Mouse (Mus musculus): ENCODE measurements around the gene Armc3. TPM values are rescaled to one million over a fixed set of nuclear protein-coding genes. Genes with fewer than 3 reads are reported as not detected.
A peak's percentile ranks its signal among the peaks of the same experiment; 100 is the strongest.

Gene Armc3
- polyA plus RNA-seq, 1 experiment: not detected

DNA sequence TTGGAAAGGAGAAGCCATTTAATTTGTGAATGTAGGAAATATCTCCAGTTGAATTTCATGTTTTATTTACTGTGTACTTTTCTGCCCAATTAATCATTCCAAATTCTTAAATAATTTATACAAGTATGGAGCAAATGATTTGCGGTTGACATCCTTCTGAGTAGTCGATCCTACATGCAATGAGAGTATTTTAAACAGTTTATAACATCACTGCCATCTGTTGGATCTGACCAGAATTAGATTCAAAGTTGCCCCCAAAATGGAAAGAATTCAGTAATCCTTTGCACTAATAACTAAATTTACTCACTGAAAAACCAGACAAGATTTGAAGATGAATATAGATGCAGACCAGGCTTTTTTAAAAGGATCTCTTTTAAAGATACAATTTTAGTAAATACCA lies 75.5 kb downstream of the Armc3 start:
- Histone ChIP-seq H3K9me3 (replicated peaks; ENCODE audit: control insufficient read depth, insufficient read depth, low read length, poor library complexity, severe bottlenecking) (no peaks in the 10 kb centered on the region), H3K36me3 (ENCODE audit: control insufficient read depth, insufficient read depth, low read length, poor library complexity, severe bottlenecking) (no peaks in the 10 kb centered on the region), H3K27ac (ENCODE audit: insufficient read depth, low read length) (no peak overlapping the region), H3K27me3 (ENCODE audit: control insufficient read depth, insufficient read depth, low read length, poor library complexity, severe bottlenecking) (no peaks in the 10 kb centered on the region; the same call in 1 of the 2 replicates), H3K4me3 (ENCODE audit: low read depth, low read length) (no peak overlapping the region), H3K9ac (ENCODE audit: low read depth, poor library complexity, severe bottlenecking) (no peak overlapping the region), H3K4me1 (ENCODE audit: control insufficient read depth, insufficient read depth, low read length) (no peaks in the 10 kb centered on the region)
- TF ChIP-seq CTCF (IDR thresholded peaks at IDR 0.05; ENCODE audit: low read depth, low read length) (no peak), EP300 (IDR thresholded peaks at IDR 0.05; ENCODE audit: insufficient read depth, low read depth, low read length) (no peak), POLR2A (IDR thresholded peaks at IDR 0.05; ENCODE audit: insufficient read depth, low read length) (no peak)

DNA sequence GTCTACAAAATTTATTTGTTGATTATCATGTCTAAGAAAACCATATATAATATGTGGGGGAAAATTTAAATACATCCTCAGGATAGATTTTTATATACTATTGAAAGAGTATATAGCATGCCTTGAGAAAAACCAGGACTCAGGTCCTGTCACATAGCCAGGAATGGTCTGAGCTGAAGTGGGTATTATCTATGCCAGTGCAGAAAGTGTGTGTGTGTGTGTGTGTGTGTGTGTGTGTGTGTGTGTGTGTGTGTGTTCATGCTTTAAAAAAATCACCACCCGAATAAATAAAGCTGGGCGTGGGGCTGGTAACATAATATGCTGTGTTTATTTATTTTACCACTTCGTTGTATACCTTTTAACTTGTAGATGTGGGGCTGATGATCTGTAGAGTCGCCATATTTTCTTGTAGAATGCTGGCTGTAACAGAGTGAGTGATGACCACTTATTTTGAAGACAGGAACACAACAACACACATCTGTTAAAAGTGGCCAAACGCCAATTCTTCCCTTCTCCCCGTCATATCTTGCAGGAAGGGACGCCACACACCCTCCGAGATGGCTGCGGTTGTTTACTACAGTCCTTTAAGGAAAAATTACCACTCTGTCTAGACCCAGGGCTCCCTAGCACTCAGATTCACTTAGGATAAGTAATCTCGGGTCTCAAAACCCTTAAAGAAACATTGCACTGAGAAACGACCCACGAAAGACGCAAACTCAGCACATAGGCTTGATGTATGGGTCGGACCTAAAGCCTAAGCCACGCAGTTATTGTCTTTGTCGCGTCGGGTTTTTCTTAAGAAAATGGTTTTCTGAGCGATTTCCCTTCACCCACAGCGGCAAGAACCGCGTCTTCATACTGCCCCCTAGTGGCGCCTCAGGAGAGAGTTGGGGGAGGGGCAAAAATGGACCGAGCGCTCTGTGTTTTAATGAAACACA lies 76.8 kb downstream of the Armc3 start:
- Histone ChIP-seq H3K9me3 (replicated peaks; ENCODE audit: control insufficient read depth, insufficient read depth, low read length, poor library complexity, severe bottlenecking) (no peaks in the 10 kb centered on the region), H3K27me3 (ENCODE audit: control insufficient read depth, insufficient read depth, low read length, poor library complexity, severe bottlenecking) (no peaks in the 10 kb centered on the region; the same call in 1 of the 2 replicates), H3K9ac (ENCODE audit: low read depth, poor library complexity, severe bottlenecking) (no peak overlapping the region), H3K4me1 (ENCODE audit: control insufficient read depth, insufficient read depth, low read length) (no peaks in the 10 kb centered on the region), H3K36me3 (ENCODE audit: control insufficient read depth, insufficient read depth, low read length, poor library complexity, severe bottlenecking) (no peaks in the 10 kb centered on the region), H3K4me3 (ENCODE audit: low read depth, low read length) (peak overlapping the region; percentile 77), H3K27ac (ENCODE audit: insufficient read depth, low read length) (no peak overlapping the region)
- TF ChIP-seq EP300 (IDR thresholded peaks at IDR 0.05; ENCODE audit: insufficient read depth, low read depth, low read length) (no peak), POLR2A (IDR thresholded peaks at IDR 0.05; ENCODE audit: insufficient read depth, low read length) (no peak), CTCF (IDR thresholded peaks at IDR 0.05; ENCODE audit: low read depth, low read length) (peak; percentile 70)

DNA sequence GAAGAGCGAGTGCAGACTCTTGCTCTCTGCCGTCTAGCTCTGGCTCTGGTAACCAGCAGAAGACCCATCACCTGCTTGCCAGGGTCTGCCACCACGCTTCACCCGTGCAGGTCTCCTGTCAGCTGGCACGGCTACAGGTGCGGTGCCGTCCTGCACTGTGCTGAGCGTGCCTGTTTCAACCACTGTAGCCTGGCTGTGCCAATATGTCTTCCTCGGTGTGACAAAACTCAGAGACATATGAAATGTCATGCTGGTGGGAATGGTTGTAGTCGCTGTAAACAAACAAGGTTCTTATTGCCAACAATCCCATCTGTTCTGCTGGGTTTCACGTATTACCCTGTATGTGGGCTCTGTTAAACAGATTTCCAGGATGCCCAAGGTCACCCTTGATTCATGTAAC lies 81.2 kb downstream of the Armc3 start:
- no peak overlapping the region for H3K4me3 ChIP-seq (ENCODE audit: low read depth, low read length)
- H3K27ac ChIP-seq (ENCODE audit: insufficient read depth, low read length): no peak overlapping the region
- no peaks in the 10 kb centered on the region for H3K4me1 ChIP-seq (ENCODE audit: control insufficient read depth, insufficient read depth, low read length)
- no peaks in the 10 kb centered on the region for H3K27me3 ChIP-seq (ENCODE audit: control insufficient read depth, insufficient read depth, low read length, poor library complexity, severe bottlenecking)
- H3K9ac ChIP-seq (ENCODE audit: low read depth, poor library complexity, severe bottlenecking): no peak overlapping the region
- H3K36me3 ChIP-seq (ENCODE audit: control insufficient read depth, insufficient read depth, low read length, poor library complexity, severe bottlenecking): no peaks in the 10 kb centered on the region
- TF ChIP-seq POLR2A (IDR thresholded peaks at IDR 0.05; ENCODE audit: insufficient read depth, low read length): no peak
- TF ChIP-seq EP300 (IDR thresholded peaks at IDR 0.05; ENCODE audit: insufficient read depth, low read depth, low read length): no peak
- TF ChIP-seq CTCF (IDR thresholded peaks at IDR 0.05; ENCODE audit: low read depth, low read length): no peak
- no peaks in the 10 kb centered on the region for H3K9me3 ChIP-seq (replicated peaks; ENCODE audit: control insufficient read depth, insufficient read depth, low read length, poor library complexity, severe bottlenecking)

DNA sequence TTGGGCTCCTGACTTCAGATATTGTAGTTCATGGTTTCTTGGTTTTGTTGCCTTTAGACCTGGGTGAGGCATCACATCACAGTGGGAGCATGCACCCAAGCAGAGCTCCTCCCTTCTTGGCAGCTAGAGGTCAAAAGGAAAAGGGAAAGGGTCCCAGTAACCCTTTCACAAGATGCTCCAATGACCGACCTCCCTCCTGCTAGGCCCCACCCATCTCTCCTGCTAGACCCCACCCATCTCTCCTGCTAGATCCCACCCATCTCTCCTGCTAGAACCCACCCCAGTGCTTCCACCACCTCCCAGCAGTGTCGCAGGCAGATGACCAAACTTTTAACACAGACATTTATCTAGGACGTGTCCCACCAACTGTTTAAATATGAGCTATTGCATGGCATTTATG lies 93.3 kb downstream of the Armc3 start:
- TF ChIP-seq POLR2A (IDR thresholded peaks at IDR 0.05; ENCODE audit: insufficient read depth, low read length) (no peak), CTCF (IDR thresholded peaks at IDR 0.05; ENCODE audit: low read depth, low read length) (no peak), EP300 (IDR thresholded peaks at IDR 0.05; ENCODE audit: insufficient read depth, low read depth, low read length) (no peak)
- H3K9me3 ChIP-seq (replicated peaks; ENCODE audit: control insufficient read depth, insufficient read depth, low read length, poor library complexity, severe bottlenecking): no peaks in the 10 kb centered on the region
- no peak overlapping the region for H3K9ac ChIP-seq (ENCODE audit: low read depth, poor library complexity, severe bottlenecking)
- no peaks in the 10 kb centered on the region for H3K4me1 ChIP-seq (ENCODE audit: control insufficient read depth, insufficient read depth, low read length)
- no peak overlapping the region for H3K27ac ChIP-seq (ENCODE audit: insufficient read depth, low read length)
- no peaks in the 10 kb centered on the region for H3K36me3 ChIP-seq (ENCODE audit: control insufficient read depth, insufficient read depth, low read length, poor library complexity, severe bottlenecking)
- H3K4me3 ChIP-seq (ENCODE audit: low read depth, low read length): no peak overlapping the region
- 0 out of 2 replicates have a peak, but pooled peaks cover 1% of the 10 kb centered on the region for H3K27me3 ChIP-seq (ENCODE audit: control insufficient read depth, insufficient read depth, low read length, poor library complexity, severe bottlenecking)

DNA sequence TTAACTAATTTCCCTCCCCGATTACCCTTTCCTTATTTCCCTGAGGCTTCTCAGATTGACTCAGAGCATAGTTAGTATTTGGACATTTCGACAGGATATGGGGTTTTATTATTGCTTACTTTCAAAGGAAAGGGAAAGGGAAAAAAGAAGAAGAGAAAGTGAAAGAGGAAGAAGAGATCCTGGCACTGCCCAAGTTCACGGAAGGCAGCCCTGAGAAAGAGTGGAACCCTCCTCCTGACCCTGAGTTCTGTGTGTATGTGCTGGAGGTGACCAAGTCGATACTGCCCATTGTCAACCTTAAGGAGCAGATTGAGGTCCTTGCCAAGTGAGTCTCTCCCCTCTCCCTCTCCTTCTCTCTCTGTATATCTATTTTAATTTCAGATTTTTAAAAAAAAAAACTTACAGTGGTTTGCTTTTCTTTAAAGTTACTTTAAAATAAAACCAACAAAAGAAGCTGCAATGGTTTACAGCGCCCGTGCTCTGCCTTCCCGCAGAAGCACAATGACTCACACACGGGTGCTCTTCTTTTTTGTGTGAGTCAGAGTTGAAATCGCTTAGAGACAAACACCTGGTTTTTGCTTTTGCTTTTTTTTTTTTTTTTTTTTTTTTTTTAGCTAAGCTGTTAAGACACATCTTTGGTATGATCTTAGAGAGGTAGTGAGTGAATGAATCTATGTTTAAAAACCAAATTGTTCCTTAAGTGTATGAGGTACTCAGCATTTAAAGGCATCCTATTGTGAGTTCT lies 101.4 kb downstream of the Armc3 start:
- Histone ChIP-seq H3K27me3 (ENCODE audit: control insufficient read depth, insufficient read depth, low read length, poor library complexity, severe bottlenecking) (0 out of 2 replicates have a peak, but pooled peaks cover 1% of the 10 kb centered on the region), H3K4me1 (ENCODE audit: control insufficient read depth, insufficient read depth, low read length) (peaks cover 4% of the 10 kb centered on the region), H3K27ac (ENCODE audit: insufficient read depth, low read length) (no peak overlapping the region), H3K4me3 (ENCODE audit: low read depth, low read length) (no peak overlapping the region), H3K36me3 (ENCODE audit: control insufficient read depth, insufficient read depth, low read length, poor library complexity, severe bottlenecking) (no peaks in the 10 kb centered on the region), H3K9me3 (replicated peaks; ENCODE audit: control insufficient read depth, insufficient read depth, low read length, poor library complexity, severe bottlenecking) (no peaks in the 10 kb centered on the region), H3K9ac (ENCODE audit: low read depth, poor library complexity, severe bottlenecking) (no peak overlapping the region)
- no peak for TF ChIP-seq CTCF (IDR thresholded peaks at IDR 0.05; ENCODE audit: low read depth, low read length)
- no peak for TF ChIP-seq EP300 (IDR thresholded peaks at IDR 0.05; ENCODE audit: insufficient read depth, low read depth, low read length)
- TF ChIP-seq POLR2A (IDR thresholded peaks at IDR 0.05; ENCODE audit: insufficient read depth, low read length): no peak
